Mouse (Mus musculus) erythroid progenitor cell, adult 5-6 weeks (primary cell): ENCODE data around the gene Smim10l1. TPM values are rescaled to one million over a fixed set of nuclear protein-coding genes. Genes with fewer than 3 reads are reported as not detected.

Source experiments
- ATAC-seq: replicated peaks from 2 replicates; pipeline ENCODE4 v1.8.0; 2016; ENCODE audit warnings: moderate number of reproducible peaks, mild to moderate bottlenecking, moderate TSS enrichment, inconsistent platforms; ENCODE audit not compliant: poor library complexity, low FRiP score, severe bottlenecking
- total RNA-seq, 2 experiments: library from RNA; stranded (forward) in 1 of 2; stranded (reverse) in 1 of 2; fragments of 150-400 nt in 1 of 2; fragments of 186-747, 209-891 nt in 1 of 2; gene quantifications; 2 replicates each; pipeline versions ENCODE4 v1.2.3 to v1.2.4; 2015 to 2017; ENCODE audit warnings: low replicate concordance in 2 of 2

Smim10l1 gene
- total RNA-seq (2015; ENCODE audit: low replicate concordance) (13.0 and 13.4 TPM in 2 replicates), total RNA-seq (2017; ENCODE audit: low replicate concordance) (6.6 and 25.0 TPM in 2 replicates)

DNA sequence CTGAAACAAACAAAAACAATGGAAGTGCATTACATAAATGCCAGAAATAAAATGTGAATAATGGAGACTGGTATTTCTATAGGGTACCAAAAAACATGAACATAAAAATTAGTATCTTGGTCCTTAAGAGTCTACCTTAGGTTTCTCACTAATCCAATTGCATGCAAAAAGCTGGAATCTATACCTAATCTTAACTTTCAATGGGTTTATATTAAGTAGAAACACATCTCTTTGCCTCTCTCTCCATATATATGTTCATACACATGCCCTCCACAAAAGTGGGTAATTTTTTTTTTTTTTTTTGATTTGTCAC, at the start of gene Smim10l1:
Smim10l1 (plus strand) TSS at position 301 of the 313 bp plus-strand sequence.
- ATAC-seq = no peak

DNA sequence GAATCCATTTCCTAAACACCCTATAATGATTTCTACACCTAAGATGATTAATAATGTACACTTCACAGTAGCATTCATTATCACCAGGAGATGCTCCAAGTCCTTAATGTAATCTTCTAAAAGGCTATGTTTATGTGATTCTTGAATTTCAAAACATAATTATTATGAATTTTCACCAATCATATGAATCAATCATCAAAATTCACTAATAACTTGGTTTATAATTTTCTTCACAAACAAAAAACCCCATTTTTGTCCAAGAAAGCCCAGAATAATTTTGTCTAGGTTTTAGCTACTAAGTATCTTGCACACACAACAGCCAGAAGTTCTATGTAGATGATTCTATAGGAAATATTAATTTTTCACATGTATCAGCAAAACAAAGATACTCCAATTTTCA, 49.0 kb upstream of the Smim10l1 start, which contains the start of gene Tas2r140:
Tas2r140 (minus strand) TSS at position 101 of the 400 bp plus-strand sequence.
- no peak for ATAC-seq

DNA sequence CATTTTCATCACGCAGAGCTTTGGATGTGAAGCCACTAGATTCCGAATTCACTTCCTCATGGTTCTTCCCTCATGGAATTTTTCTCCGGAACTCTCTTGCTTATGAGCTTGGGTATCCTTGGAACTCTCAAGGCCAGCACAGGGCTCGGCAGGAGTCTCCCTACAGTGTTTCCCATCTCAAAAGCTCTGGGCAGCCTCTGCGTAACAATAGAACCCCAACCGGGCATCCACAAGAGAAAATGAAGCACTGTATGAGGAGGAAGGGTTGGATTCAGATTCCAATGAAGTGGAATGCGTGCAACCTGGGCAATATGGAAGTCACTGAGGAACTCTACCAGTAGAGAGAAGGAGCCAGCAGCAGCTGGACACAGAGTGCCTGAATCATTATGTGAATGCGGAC, 12.5 kb upstream of the Smim10l1 start:
- ATAC-seq = no peak

- ATAC-seq = no peak
Measured at GRCm38 (mm10) chr6:133102430-133102829, 2.3 kb upstream of the Smim10l1 start.

- peak; percentile 81 for ATAC-seq
Measured at GRCm38 (mm10) chr6:133104922-133105859, 482 bp downstream of the Smim10l1 start.

Other genes starting within 250 kb of the Smim10l1 start
- not detected in 2 replicates for gene Tas2r116, start 249.5 kb upstream of the Smim10l1 start, total RNA-seq (2015; ENCODE audit: low replicate concordance)
- not detected in 2 replicates for gene Tas2r116, start 249.5 kb upstream of the Smim10l1 start, total RNA-seq (2017; ENCODE audit: low replicate concordance)
- gene Tas2r110, start 236.9 kb upstream of the Smim10l1 start, total RNA-seq (2015; ENCODE audit: low replicate concordance) = not detected in 2 replicates
- not detected in 2 replicates for gene Tas2r110, start 236.9 kb upstream of the Smim10l1 start, total RNA-seq (2017; ENCODE audit: low replicate concordance)
- gene Tas2r113, start 211.9 kb upstream of the Smim10l1 start, total RNA-seq (2015; ENCODE audit: low replicate concordance) = not detected in 2 replicates
- gene Tas2r113, start 211.9 kb upstream of the Smim10l1 start, total RNA-seq (2017; ENCODE audit: low replicate concordance) = not detected in 2 replicates
- gene Tas2r125, start 195.3 kb upstream of the Smim10l1 start, total RNA-seq (2015; ENCODE audit: low replicate concordance) = not detected in 2 replicates
- gene Tas2r125, start 195.3 kb upstream of the Smim10l1 start, total RNA-seq (2017; ENCODE audit: low replicate concordance) = not detected in 2 replicates
- not detected in 2 replicates for gene Tas2r129, start 153.8 kb upstream of the Smim10l1 start, total RNA-seq (2015; ENCODE audit: low replicate concordance)
- gene Tas2r129, start 153.8 kb upstream of the Smim10l1 start, total RNA-seq (2017; ENCODE audit: low replicate concordance) = not detected in 2 replicates
- gene Tas2r131, start 147.0 kb upstream of the Smim10l1 start, total RNA-seq (2015; ENCODE audit: low replicate concordance) = not detected in 2 replicates
- gene Tas2r131, start 147.0 kb upstream of the Smim10l1 start, total RNA-seq (2017; ENCODE audit: low replicate concordance) = not detected in 2 replicates
- not detected in 2 replicates for gene Tas2r109, start 123.9 kb upstream of the Smim10l1 start, total RNA-seq (2015; ENCODE audit: low replicate concordance)
- not detected in 2 replicates for gene Tas2r109, start 123.9 kb upstream of the Smim10l1 start, total RNA-seq (2017; ENCODE audit: low replicate concordance)
- not detected in 2 replicates for gene Tas2r103, start 67.8 kb upstream of the Smim10l1 start, total RNA-seq (2015; ENCODE audit: low replicate concordance)
- gene Tas2r103, start 67.8 kb upstream of the Smim10l1 start, total RNA-seq (2017; ENCODE audit: low replicate concordance) = not detected in 2 replicates
- gene Tas2r140, start 49.1 kb upstream of the Smim10l1 start, total RNA-seq (2015; ENCODE audit: low replicate concordance) = not detected in 2 replicates
- not detected in 2 replicates for gene Tas2r140, start 49.1 kb upstream of the Smim10l1 start, total RNA-seq (2017; ENCODE audit: low replicate concordance)
- gene 5530400C23Rik, start 187.3 kb downstream of the Smim10l1 start, total RNA-seq (2015; ENCODE audit: low replicate concordance) = not detected in 2 replicates
- not detected in 2 replicates for gene 5530400C23Rik, start 187.3 kb downstream of the Smim10l1 start, total RNA-seq (2017; ENCODE audit: low replicate concordance)